14 mouse cellular contexts compared by ENCODE assay signal in the genomic region with DNA sequence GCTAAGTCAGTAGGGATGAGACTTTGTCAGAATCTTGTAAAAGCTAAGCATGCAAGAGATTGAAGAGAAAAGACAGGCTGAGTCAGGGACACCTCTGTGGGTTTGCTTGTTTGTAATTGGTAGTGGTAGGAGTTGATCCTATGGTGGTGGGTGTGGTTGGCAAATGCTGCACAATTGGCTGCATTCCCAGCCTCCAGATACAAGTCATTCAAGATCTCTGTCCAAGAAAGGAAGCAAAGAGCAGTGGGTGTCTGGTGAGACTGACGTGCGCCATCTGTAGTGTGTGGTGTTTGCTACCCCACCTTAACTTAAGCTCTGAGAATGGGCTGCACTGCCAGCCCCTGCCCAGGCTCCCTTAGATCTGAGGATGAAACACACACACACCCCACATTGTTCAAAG. TPM values are rescaled to one million over a fixed set of nuclear protein-coding genes. Genes with fewer than 3 reads are reported as not detected.
DNase-seq lines count a peak whose midpoint lies in the region; ATAC-seq and TF ChIP-seq lines count a peak whose summit lies in the region.
"Had no signal": no experiment of that assay in that cellular context is flagged by ENCODE, and none has a peak within 500 bp of the region (broad histone marks: within the 10 kb centered on the region; RNA-seq: fewer than 3 reads in every experiment).

No protein-coding gene starts in this region.

- no peaks in the 10 kb centered on the region for H3K4me1 ChIP-seq in lung, embryonic 16.5 days (replicated peaks; ENCODE audit: control insufficient read depth, insufficient read depth, low read length)
- no peaks in the 10 kb centered on the region for H3K4me1 ChIP-seq in lung, postnatal 0 days (ENCODE audit: insufficient read depth, low read depth, low read length)
- H3K4me1 ChIP-seq: hindbrain, embryonic 12.5 days; limb, embryonic 15.5 days; midbrain, embryonic 15.5 days had no signal

- H3K9ac ChIP-seq in lung, embryonic 16.5 days (ENCODE audit: low read length), result no peak overlapping the region
- H3K9ac ChIP-seq in lung, postnatal 0 days (replicated peaks; ENCODE audit: low read depth), result no peak overlapping the region
- H3K9ac ChIP-seq: hindbrain, embryonic 12.5 days; limb, embryonic 15.5 days; midbrain, embryonic 15.5 days had no signal

- no peak overlapping the region for H3K4me2 ChIP-seq in lung, embryonic 16.5 days (ENCODE audit: low read depth, low read length)
- no peak overlapping the region for H3K4me2 ChIP-seq in lung, postnatal 0 days (replicated peaks; ENCODE audit: low read depth, low read length)
- H3K4me2 ChIP-seq: hindbrain, embryonic 12.5 days; limb, embryonic 15.5 days; midbrain, embryonic 15.5 days had no signal

- H3K36me3 ChIP-seq in lung, embryonic 16.5 days (ENCODE audit: control insufficient read depth, insufficient read depth, low read length), result peaks cover 33% of the 10 kb centered on the region
- H3K36me3 ChIP-seq in lung, postnatal 0 days (ENCODE audit: insufficient read depth, low read length), result no peaks in the 10 kb centered on the region; the same call in 1 of the 2 replicates

- 59% methylated on average over 2 of the region's 2 CpGs for WGBS in lung, embryonic 16.5 days
- WGBS in lung, postnatal 0 days, result 49% methylated on average over 2 of the region's 2 CpGs

- ATAC-seq in lung, embryonic 16.5 days (ENCODE audit: low read depth), result peak; percentile 84
- peak; percentile 57 for ATAC-seq in lung, postnatal 0 days
- ATAC-seq: midbrain, embryonic 15.5 days had no signal

- no peak for TF ChIP-seq CTCF in lung, postnatal 0 days (IDR thresholded peaks at IDR 0.05)

- no peaks in the 10 kb centered on the region for H3K9me3 ChIP-seq in lung, embryonic 16.5 days (ENCODE audit: control insufficient read depth, low read length)
- no peaks in the 10 kb centered on the region for H3K9me3 ChIP-seq in lung, postnatal 0 days (ENCODE audit: low read length)
- H3K9me3 ChIP-seq: limb, embryonic 15.5 days; midbrain, embryonic 15.5 days had no signal

- DNase-seq in lung, adult 18-20 months, result no peak
- DNase-seq in layer of hippocampus, adult 9-11 months, result peak; percentile 78
- peak; percentile 70 for DNase-seq in lung, postnatal 0 days (ENCODE audit: low spot score)
- no peak for DNase-seq in gastrocnemius, postnatal 25 days
- no peak for DNase-seq in neural tube, embryonic 10.5 days (ENCODE audit: extremely low spot score, low spot score)
- no peak for DNase-seq in thymus, postnatal 25 days
- DNase-seq in heart, postnatal 25 days (ENCODE audit: low spot score), result no peak
- DNase-seq: heart, adult 2 months; kidney, adult 8-10 months had no signal

- no peaks in the 10 kb centered on the region for H3K27me3 ChIP-seq in lung, embryonic 16.5 days (ENCODE audit: control insufficient read depth, insufficient read depth, low read depth, low read length)
- H3K27me3 ChIP-seq in lung, postnatal 0 days (replicated peaks; ENCODE audit: insufficient read depth, low read length), result no peaks in the 10 kb centered on the region
- H3K27me3 ChIP-seq: hindbrain, embryonic 12.5 days; limb, embryonic 15.5 days; midbrain, embryonic 15.5 days had no signal

- no peak for TF ChIP-seq EP300 in lung, postnatal 0 days (IDR thresholded peaks at IDR 0.05)

- H3K4me3 ChIP-seq in lung, embryonic 16.5 days (ENCODE audit: low read length), result no peak overlapping the region
- H3K4me3 ChIP-seq in lung, postnatal 0 days (ENCODE audit: low read depth, low read length), result no peak overlapping the region
- H3K4me3 ChIP-seq: heart, adult 2 months; hindbrain, embryonic 12.5 days; limb, embryonic 15.5 days; midbrain, embryonic 15.5 days had no signal

- no peak overlapping the region for H3K27ac ChIP-seq in lung, embryonic 16.5 days (ENCODE audit: low read length)
- H3K27ac ChIP-seq in lung, postnatal 0 days (ENCODE audit: low read length), result no peak overlapping the region
- H3K27ac ChIP-seq: heart, adult 2 months; hindbrain, embryonic 12.5 days; limb, embryonic 15.5 days; midbrain, embryonic 15.5 days had no signal

- intact Hi-C loops in heart, postnatal 25 days (cut with DNase I), result no loop called here

RNA-seq across cellular contexts. Expression of gene Mdm1, which starts 19.5 kb away (rescaled TPM):
- polyA plus RNA-seq in lung, embryonic 16.5 days (2015; fragmentation: Nextera tagmentation; extraction: Ambion mirVana), result 42.8 and 44.5 TPM in 2 replicates
- 13.6 and 16.4 TPM in 2 replicates for polyA plus RNA-seq in lung, postnatal 0 days (2015; fragmentation: Nextera tagmentation; extraction: Ambion mirVana)
- total RNA-seq in gastrocnemius, postnatal 25 days (2021), result 1 to 10 TPM; 1.5 to 2.5 TPM
- 1 to 10 TPM; 2.4 to 3.9 TPM for total RNA-seq in heart, postnatal 25 days (2021)

RNA-seq across cellular contexts. Expression of gene Il22, which starts 43.6 kb away (rescaled TPM):
- not detected in 2 replicates for polyA plus RNA-seq in lung, embryonic 16.5 days (2015; fragmentation: Nextera tagmentation; extraction: Ambion mirVana)
- not detected in 2 replicates for polyA plus RNA-seq in lung, postnatal 0 days (2015; fragmentation: Nextera tagmentation; extraction: Ambion mirVana)
- total RNA-seq in gastrocnemius, postnatal 25 days (2021), result not detected
- total RNA-seq in heart, postnatal 25 days (2021), result not detected
- total RNA-seq: heart, adult 2 months had no signal
- polyA plus RNA-seq: forebrain, embryonic 11.5 days; heart, adult 2 months; hindbrain, embryonic 12.5 days; limb, embryonic 15.5 days had no signal

Comparison
In these comparisons a context has a peak if more than half of its experiments do, and no peak if none do; other contexts are left out.
1. DNase-seq: peak in layer of hippocampus, adult 9-11 months (single experiment) and lung, postnatal 0 days (single experiment); none in lung, adult 18-20 months (0 of 2), gastrocnemius, postnatal 25 days (single experiment), neural tube, embryonic 10.5 days (single experiment), thymus, postnatal 25 days (single experiment) and heart, postnatal 25 days (single experiment).